Mouse (Mus musculus) E14TG2a.4 (cell line): ENCODE measurements around the gene Dhrs1.

Source experiments
- H3K27me3 ChIP-seq: 2 replicates; pipeline ENCODE4 v1.6.1; 2014; ENCODE audit warnings: low read length, control low read depth; ENCODE audit not compliant: insufficient read depth
- H3K36me3 ChIP-seq: 2 replicates; pipeline ENCODE4 v1.6.1; 2014; ENCODE audit warnings: low read length, control low read depth; ENCODE audit not compliant: insufficient read depth
- H3K4me1 ChIP-seq: replicated peaks from 2 replicates; pipeline ENCODE4 v1.6.1; 2014; ENCODE audit warnings: low read depth, low read length, control low read depth
- H3K4me3 ChIP-seq: replicated peaks from 2 replicates; pipeline ENCODE4 v1.5.1; 2014; ENCODE audit warnings: mild to moderate bottlenecking, low read length
- H3K9me3 ChIP-seq: 2 replicates; pipeline ENCODE4 v1.6.1; 2014; ENCODE audit warnings: low read length, control low read depth
- CTCF ChIP-seq: conservative IDR thresholded peaks from 2 replicates; pipeline ENCODE4 v1.5.1; 2014; ENCODE audit warnings: low read length
- NANOG ChIP-seq: IDR thresholded peaks from 2 replicates; pipeline ENCODE4 v1.6.1; 2014; ENCODE audit warnings: borderline replicate concordance, low read length, mixed read lengths
- POU5F1 ChIP-seq: IDR thresholded peaks from 2 replicates; pipeline ENCODE4 v1.6.1; 2014; ENCODE audit warnings: low read length, borderline replicate concordance

Gene Dhrs1

GRCm38 (mm10) chr14:55714893-55715292, 30.6 kb downstream of the Dhrs1 start:
- H3K4me1 ChIP-seq = peaks cover 75% of the 10 kb centered on the region

GRCm38 (mm10) chr14:55713729-55714122, 31.8 kb downstream of the Dhrs1 start, which contains the start of gene Tgm1:
TSS of gene Tgm1 (minus strand) at chr14:55713926.
- Histone ChIP-seq H3K4me1 (peaks cover 75% of the 10 kb centered on the region), H3K36me3 (peaks cover 34% of the 10 kb centered on the region), H3K27me3 (peaks cover 26% of the 10 kb centered on the region), H3K9me3 (no peaks in the 10 kb centered on the region), H3K4me3 (peak within 1 kb of the TSS; percentile 74)
- TF ChIP-seq CTCF (no peak), POU5F1 (no peak), NANOG (no peak)

More at GRCm38 (mm10) chr14:55714893-55715292, 30.6 kb downstream of the Dhrs1 start:
- TF ChIP-seq NANOG (no peak), POU5F1 (no peak), CTCF (no peak)
- Histone ChIP-seq H3K9me3 (no peaks in the 10 kb centered on the region), H3K36me3 (peaks cover 45% of the 10 kb centered on the region), H3K4me3 (no peak overlapping the region), H3K27me3 (peaks cover 26% of the 10 kb centered on the region)

GRCm38 (mm10) chr14:55713007-55713728, 32.3 kb downstream of the Dhrs1 start:
- no peak for TF ChIP-seq NANOG
- no peak for TF ChIP-seq POU5F1
- no peak for TF ChIP-seq CTCF

GRCm38 (mm10) chr14:55711786-55712185, 33.7 kb downstream of the Dhrs1 start:
- Histone ChIP-seq H3K36me3 (peaks cover 28% of the 10 kb centered on the region), H3K27me3 (peaks cover 26% of the 10 kb centered on the region), H3K9me3 (no peaks in the 10 kb centered on the region), H3K4me1 (peaks cover 85% of the 10 kb centered on the region), H3K4me3 (peak overlapping the region; percentile 74)
- TF ChIP-seq CTCF (peak; percentile 17; the same call in 1 of the 2 replicates), POU5F1 (no peak)

More at GRCm38 (mm10) chr14:55713007-55713728, 32.3 kb downstream of the Dhrs1 start:
- peaks cover 75% of the 10 kb centered on the region for H3K4me1 ChIP-seq
- H3K4me3 ChIP-seq = peak overlapping the region; percentile 74
- no peaks in the 10 kb centered on the region for H3K9me3 ChIP-seq
- peaks cover 26% of the 10 kb centered on the region for H3K27me3 ChIP-seq
- H3K36me3 ChIP-seq = peaks cover 32% of the 10 kb centered on the region

- Histone ChIP-seq H3K4me1 (peaks cover 91% of the 10 kb centered on the region), H3K27me3 (peaks cover 26% of the 10 kb centered on the region), H3K9me3 (no peaks in the 10 kb centered on the region), H3K36me3 (peaks cover 35% of the 10 kb centered on the region), H3K4me3 (peak overlapping the region; percentile 60)
- no peak for TF ChIP-seq POU5F1
- no peak for TF ChIP-seq CTCF
- TF ChIP-seq NANOG = no peak
Measured at GRCm38 (mm10) chr14:55709509-55709908, 36.0 kb downstream of the Dhrs1 start.

GRCm38 (mm10) chr14:55707397-55707796, 38.1 kb downstream of the Dhrs1 start:
- Histone ChIP-seq H3K4me3 (no peak overlapping the region), H3K9me3 (no peaks in the 10 kb centered on the region), H3K4me1 (peaks cover 91% of the 10 kb centered on the region), H3K36me3 (peaks cover 54% of the 10 kb centered on the region), H3K27me3 (peaks cover 16% of the 10 kb centered on the region)
- TF ChIP-seq NANOG (no peak), POU5F1 (no peak), CTCF (no peak)

- Histone ChIP-seq H3K9me3 (no peaks in the 10 kb centered on the region), H3K4me3 (peak overlapping the region; percentile 39; the same call in 1 of the 2 replicates), H3K36me3 (peaks cover 54% of the 10 kb centered on the region), H3K27me3 (0 out of 2 replicates have a peak, but pooled peaks cover 4% of the 10 kb centered on the region), H3K4me1 (peaks cover 91% of the 10 kb centered on the region)
- TF ChIP-seq POU5F1 (no peak), CTCF (no peak), NANOG (no peak)
Measured at GRCm38 (mm10) chr14:55706051-55706600, 39.4 kb downstream of the Dhrs1 start.

GRCm38 (mm10) chr14:55702761-55703160, 42.7 kb downstream of the Dhrs1 start:
- H3K27me3 ChIP-seq = no peaks in the 10 kb centered on the region
- peaks cover 70% of the 10 kb centered on the region for H3K36me3 ChIP-seq
- H3K4me3 ChIP-seq = 0 out of 2 replicates have a peak overlapping the region, but pooled peaks have one; percentile 5
- H3K4me1 ChIP-seq = peaks cover 74% of the 10 kb centered on the region
- no peaks in the 10 kb centered on the region for H3K9me3 ChIP-seq
- no peak for TF ChIP-seq NANOG
- TF ChIP-seq POU5F1 = no peak
- TF ChIP-seq CTCF = no peak

- peaks cover 59% of the 10 kb centered on the region for H3K4me1 ChIP-seq
- no peaks in the 10 kb centered on the region for H3K9me3 ChIP-seq
- no peaks in the 10 kb centered on the region for H3K27me3 ChIP-seq
- TF ChIP-seq POU5F1 = no peak
- TF ChIP-seq CTCF = no peak
- TF ChIP-seq NANOG = no peak
- H3K4me3 ChIP-seq = no peak overlapping the region
- H3K36me3 ChIP-seq = peaks cover 55% of the 10 kb centered on the region
Measured at GRCm38 (mm10) chr14:55701131-55701530, 44.4 kb downstream of the Dhrs1 start.
